Mouse (Mus musculus) urinary bladder, postnatal 25 days (tissue): ENCODE data around the gene Ablim2.

ENCODE experiments used
- DNase-seq: peaks from one replicate; pipeline ENCODE4 v3.0.0; 2022; ENCODE audit warnings: low spot score

The Ablim2 gene

DNA sequence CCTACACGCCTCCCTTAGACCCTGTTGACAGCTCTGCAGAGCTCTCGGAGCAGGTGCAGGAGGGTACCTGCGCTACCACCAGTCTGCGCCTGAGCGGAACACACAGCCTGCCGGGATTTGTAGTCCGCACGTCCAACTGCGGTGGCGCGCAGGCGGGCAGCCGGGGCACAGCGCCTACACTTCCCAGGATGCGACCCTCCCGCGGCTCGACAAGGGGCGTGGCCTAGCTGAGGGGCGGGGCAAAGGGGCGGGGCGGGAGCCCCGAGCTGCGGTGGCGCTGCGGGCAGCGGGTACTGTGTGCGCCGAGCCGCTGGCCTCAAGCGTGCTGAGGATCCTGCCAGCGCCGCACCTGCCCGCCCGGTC lies at the start of gene Ablim2:
Gene Ablim2, plus strand, starts transcription at position 242 of the 363 bp plus-strand sequence.
- peak; percentile 76 for DNase-seq

DNA sequence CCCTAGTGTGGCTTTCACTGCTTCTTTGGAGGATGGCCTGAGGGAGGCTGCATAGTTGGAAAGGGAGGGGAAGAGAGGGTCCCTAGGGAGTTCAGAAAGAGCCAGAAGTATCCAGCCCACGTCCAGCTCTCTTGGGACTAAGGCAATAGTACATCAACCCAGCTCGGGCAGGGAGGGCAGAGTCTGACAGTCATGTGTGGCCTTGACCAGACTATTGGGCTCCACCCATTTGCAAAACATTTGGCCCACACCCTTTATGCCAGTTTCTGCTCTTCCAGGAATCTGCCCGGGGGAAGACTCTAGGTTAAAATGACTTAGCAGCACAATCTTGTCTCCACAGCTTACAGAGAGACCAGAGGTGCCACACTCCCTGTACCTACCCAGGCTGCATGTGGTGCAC lies 47.2 kb upstream of the Ablim2 start:
- DNase-seq = no peak

DNA sequence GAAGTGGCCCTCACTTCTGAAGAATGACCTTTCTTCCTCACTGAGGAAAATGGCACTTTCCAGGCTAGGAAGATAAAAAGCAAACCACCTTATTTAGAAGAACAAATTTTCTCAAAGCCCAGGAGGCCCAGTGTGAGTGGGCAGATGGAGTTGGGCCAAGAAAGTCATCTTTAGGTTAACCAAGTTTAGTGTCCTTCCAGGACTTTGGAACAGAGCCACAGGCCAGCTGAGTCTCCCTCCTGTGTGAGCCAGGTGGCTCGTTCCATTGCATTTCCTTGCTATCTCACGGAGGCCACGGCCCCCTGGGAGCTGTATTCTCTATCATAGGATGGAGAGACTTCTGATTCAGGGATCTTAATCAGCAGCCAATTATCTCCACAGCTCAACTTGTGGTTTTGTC lies 46.7 kb upstream of the Ablim2 start:
- no peak for DNase-seq

DNA sequence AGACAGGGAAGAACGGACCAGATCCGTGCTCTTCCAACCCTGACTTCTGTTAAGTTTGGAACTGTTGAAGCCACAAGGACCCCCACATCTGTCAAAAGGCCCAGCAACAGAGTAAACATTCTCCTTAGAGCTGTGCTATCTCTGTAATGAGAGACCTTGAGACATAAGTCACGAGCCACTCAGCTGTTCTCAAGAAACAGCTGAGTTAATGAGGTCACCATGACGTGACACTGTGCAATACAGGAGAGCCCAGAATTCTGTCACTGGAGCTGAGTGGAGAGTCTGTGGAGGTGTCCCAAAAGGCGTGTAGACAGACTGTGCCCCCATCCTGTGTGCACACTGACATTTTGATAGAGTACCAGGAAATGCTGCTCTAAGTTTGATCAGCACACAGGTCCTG lies 45.2 kb upstream of the Ablim2 start:
- no peak for DNase-seq

DNA sequence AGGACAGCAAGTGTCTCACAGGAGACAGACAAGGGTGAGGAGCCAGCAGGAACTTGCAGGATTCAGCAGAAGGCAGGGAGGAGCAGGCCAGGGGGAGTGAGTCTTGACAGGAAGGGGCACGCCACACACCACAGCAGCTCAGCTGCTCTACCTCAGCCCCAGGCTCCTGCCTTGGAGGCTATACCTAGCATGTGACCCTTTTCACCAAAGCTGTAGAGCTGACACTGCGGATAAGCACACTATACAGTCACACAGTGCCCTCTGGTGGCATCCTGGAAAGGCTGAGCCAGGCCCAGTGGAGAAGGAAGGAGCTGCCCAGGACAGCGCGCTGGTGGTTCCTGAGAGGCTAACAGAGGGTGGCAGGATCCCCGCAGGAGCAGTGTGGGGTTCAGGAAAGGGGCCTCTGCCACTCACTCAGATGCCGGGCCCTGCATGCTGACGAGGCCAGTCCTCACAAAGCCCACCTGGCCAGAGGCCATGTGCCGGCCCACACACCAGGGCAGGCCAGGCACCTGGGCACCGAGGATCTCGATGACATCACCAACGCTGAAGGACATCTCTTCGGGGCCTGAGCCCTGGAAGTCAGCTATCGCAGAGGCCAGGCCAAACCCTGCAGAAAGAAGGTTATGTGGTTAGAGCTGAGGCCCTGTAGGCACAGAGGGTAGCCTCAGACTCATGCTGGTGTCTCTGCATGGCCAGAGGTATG lies 43.9 kb upstream of the Ablim2 start:
- peak; percentile 63 for DNase-seq

DNA sequence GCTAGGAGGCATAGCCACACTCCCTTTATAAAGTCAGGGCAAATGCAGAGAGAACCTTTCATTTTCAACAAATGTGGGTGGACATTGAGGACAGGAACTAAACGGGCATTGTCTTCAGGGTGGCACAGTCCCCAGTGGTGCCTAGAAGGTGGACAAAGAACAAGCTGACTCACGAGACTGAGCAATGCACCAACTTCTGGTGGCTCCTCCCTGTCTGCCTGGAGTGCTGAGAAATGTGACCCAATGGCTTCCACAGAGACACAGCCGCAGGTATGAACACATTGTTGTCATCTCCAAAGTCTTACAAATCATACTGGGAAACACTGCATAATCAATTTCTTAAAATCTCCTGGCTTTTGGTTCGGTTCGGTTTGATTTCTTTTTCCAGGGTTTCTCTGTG lies 40.2 kb upstream of the Ablim2 start:
- no peak for DNase-seq

DNA sequence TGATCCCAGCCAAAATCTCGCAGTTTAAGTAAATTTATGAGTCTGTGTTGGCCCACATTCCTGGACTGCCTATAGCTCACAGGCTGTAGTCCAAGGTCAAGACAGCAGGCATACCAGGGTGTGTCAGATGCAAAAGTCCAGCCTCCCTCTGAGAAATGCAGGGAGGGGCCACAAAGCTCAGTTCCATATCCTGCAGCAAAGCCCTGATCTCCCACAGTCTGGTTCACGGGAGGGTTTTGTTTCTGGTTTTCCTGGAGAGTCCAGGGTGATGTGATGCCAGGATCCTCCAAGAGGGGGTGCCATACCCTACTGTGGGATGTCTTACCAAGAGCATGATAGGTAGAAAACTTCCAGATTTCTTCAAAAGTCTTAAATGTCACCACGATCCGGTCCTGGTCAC lies 39.7 kb upstream of the Ablim2 start:
- DNase-seq = peak; percentile 46

DNA sequence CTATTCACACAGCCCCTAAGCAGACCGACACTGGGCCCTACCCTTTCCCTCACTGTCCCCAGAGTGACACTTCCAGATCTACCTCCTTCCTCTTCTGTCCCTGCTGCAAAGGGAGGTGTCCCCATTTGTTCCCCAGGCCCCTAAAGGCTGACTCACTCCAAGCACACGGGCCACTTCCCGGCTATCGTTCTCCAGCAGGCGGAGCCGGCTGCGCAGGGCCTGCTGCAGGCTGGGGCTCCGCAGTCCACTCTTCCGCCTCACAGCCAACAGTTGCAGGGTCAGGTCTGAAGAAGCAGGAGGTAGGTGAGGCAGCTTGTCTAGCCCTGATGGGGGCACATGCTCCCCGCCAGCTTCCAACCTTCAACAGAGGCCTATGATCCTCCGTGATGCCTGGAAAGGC lies 38.9 kb upstream of the Ablim2 start:
- no peak for DNase-seq

DNA sequence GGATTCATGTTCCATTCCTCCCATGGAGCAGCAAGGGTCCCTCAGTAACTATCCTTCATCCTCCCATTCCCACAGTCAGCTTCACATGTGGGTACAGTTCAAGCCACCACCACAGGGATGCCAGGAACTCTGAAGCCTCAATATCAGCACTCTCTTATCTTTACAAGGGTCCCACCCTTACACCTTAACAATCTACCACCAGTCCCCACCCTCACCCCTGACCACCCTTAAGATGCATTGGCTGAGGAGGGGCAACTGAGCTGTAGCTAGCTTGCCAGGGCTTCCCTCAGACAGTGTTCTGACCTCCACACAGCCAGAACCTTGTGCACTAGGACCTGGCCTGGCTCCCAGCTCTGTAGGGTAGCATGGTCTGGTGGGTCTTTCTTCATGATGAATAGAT lies 38.3 kb upstream of the Ablim2 start:
- no peak for DNase-seq

DNA sequence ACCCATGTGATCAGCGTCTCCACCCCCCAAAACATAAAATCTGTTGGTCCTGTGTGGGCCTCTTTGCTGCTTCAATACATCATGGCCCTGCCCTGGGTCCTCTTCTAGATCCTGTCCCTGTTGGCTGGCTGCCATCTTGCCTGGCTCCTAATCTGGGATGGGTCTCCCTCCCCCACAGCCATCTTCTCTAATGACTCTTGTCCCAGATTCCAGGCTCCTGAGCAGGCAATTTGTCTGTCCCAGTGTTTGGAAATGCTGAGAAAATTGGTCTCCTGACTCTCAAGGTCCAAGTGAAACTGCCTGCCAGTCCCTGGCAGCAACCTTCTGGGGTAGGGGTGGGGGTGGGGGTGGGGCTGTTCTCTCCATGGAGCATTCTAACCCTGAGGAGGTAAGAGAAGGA lies 37.8 kb upstream of the Ablim2 start:
- DNase-seq = no peak

DNA sequence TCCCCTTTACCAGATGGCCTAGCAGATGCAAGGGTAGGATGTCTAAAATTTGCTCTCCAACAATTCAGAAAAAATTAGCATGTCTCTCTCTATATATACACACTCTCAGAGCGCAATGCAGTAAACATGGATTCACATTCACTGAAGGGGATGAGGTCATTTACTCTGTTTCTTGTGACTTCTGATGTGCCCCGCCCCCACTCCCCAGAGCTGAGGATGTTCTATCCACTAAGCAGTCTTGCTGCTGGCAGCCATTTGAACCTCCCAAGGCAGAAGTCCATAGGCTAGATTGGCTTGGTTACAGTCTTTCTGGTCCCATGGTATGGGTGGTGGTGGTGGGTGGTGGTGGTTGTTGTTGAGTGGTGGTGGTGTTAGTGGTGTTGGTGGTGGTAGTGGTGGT lies 35.7 kb upstream of the Ablim2 start:
- no peak for DNase-seq

DNA sequence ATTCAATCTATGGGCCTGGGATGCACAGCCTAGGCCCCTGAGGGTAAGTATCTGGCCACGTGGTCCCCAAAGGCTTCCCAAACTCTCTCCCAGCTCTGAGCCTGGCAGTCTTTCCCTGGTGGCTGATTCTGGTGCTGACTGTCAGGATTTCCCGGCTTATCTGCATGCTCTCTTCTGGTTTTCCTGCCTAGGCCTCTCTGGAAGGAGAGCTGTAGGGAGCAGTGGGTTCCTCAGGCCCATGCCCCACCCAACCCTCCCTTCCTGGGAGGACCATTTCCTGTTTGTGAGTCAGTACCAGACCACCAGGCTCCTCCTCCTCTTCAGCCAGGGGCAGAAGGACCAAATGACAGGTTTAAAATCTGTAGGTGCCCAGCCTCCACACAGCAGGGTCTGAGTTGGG lies 35.0 kb upstream of the Ablim2 start:
- DNase-seq = no peak

DNA sequence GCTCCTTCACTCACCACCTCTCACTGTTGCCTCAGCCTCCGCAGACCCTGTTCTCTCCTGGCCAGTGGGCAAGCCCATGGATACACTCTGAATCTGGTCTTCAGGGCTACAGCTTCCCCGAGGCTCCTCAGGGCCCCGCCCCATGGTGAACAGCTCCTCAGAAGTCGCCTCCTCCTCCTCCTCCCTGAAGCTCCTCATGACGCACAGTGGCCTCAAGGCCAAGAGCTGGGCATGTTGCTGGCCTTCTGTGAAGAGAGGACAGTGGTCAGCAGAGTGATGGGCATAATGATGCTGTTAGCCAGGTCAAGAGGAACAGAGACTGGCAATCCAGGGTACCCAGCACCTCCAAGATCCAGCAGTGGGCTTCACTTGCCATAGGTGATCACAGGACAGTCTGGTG lies 33.8 kb upstream of the Ablim2 start:
- no peak for DNase-seq

DNA sequence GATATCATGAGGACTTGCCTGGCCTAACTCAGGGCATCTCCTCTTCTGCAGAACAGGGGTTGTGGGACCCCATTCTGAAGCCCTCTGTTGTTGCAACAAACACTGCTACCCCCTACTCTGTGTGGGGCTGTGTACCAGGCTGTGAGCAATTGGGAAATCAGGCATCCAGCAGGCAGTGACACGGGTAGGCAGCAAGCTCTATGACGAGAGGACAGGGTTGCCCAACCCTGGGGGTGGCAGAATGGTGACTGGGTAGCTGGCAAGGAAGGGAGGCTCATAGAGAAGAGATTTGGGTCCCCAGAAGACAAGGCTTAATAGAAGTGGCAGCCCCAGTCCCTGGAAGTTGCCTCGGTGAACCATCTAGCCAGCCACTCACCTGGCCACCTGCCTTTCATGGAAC lies 31.8 kb upstream of the Ablim2 start:
- no peak for DNase-seq

DNA sequence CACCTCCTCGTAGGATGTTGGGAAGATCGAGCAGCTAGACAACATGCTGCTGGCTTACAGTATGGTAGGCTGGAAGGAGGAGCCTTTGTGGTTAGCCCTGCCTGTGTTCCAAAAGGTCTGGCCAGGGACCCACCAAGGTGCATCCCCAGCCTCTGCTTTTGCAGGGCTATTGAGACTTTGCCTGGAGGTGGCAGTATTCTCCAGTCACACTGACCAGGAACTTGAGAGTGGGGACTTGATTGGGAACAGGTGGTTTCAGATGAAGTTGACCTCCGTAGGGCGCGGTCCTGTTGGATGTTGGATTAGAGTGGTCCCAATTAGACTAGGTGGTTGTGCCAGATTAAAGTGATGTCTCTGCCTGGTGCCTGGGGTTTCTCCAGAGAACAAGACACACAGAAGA lies 30.2 kb upstream of the Ablim2 start:
- no peak for DNase-seq

DNA sequence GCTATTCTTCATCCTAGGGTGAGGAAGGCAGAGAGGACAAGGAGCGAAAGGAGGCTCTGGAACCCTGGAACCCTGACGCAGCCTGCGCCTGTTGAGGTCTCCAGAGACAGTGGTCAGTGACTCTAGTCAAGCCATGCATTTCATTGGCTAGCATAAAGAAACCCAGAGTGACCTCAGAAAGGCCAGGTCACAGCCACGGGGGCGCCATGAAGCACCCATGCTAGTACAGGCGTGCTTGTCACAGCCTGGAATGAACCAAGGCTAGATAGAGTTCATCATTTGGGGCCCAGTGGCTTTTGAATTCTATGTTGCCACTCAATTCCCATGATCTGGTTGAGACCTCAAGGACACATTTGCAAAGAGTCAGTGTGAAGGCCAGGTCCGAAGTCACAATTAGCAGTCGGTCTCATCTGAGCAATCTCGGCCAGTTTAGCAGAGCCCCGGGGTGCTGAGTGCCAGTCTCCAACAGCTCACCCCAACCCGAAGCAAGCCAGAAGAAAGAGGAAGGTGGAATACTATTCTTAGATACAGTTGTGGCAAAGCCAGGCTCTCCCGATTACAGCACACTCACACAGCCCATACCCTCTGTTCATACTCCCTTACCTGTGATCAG lies 29.2 kb upstream of the Ablim2 start:
- DNase-seq = no peak

DNA sequence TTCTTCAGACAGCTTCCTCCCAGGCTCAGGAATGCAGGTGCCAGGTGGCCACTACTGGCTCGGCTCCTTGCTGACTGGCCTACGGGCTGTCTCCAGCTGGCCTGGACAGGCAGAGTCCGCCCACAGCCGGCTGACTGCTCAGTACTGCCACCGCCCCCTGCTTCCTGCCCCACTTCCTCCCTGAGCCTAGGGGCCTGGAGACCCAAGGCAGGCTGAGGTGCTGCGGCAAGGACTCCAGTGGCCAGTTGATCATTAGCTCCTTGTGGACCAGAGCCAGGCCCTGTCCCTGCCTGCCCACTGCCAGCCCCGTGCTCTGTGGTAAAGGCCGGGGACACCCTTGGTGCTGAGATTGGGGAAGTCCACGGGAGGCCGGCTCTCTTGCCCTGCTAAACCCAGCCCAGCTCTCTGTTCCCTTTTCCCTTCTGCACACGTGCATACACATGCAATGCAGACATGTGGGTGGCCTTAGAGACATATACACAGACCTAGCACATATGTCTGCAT lies 28.7 kb upstream of the Ablim2 start:
- DNase-seq = no peak

DNA sequence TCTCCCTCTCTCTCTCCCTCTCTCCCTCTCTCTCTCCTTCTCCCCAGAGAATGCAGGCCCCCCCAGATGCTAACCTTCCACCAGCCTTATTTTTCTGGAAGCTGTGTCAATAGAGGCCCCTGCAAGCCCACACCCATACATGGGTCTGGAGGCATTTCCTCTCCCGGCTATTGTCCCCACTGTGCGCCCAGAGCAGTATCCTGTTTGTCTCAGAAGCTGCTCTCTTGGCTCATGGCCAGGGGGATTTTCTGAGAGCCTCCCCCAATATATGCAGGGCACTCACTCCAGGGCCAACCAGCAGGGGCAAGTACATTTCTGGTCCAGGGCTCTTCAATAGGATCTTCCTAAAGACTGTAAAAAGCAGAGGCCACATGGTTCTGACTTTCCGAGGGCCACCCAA lies 27.8 kb upstream of the Ablim2 start:
- DNase-seq = no peak

DNA sequence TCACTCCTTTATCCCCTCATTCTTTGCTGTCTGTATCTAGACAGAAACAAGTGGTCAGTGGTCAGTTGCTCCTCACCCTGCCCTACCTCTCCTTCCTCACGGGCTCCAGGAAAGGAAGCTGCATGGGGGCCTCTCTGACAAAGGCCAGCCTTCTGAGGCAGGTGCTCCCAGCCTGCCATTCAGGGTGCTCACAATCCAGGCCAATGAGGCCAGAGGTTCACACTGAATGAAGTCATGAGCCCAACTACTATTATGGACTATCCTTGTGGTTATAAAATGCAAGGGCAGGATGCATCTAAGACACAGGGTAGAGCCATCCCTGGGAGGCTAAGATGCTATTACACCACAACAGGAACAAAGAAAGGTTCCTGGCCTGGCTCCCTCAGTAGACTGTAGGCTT lies 27.1 kb upstream of the Ablim2 start:
- no peak for DNase-seq

DNA sequence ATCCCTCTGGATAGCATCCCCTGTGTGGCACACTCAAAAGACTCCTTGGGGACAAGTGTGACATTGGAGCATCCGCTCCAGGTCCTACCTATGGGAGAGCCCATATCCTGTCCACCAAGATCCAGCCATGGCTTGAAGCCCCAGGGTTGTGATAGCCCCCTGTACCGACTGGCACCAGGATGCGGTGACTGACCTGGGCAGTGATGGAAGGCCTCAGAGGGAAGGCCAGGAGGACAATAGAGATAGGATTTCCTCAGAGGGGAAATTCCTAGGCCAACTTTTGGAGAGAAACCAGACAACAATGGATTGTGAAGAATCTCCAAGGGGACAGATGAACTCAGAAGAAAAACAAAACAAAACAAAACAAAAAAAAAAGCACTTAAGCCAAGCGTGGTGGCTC lies 26.7 kb upstream of the Ablim2 start:
- DNase-seq = no peak

DNA sequence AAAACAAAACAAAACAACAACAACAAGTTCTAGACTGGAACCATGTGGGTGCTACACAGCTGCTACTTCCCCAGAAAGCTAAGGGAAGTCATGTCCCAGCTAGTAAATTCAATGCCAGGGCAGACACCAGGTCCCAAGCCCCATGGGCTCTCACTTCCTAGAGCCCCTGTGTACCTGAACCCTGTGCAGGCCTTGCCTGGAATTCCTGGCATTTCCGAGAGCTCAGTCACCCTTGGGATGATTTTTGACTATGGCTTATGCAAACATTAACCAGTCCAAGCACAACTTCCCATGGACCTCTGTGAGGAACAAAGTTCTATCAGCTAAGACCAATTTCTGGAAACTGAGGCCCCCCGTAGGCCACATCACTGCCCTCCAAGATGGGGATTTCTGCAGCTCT lies 24.2 kb upstream of the Ablim2 start:
- DNase-seq = no peak

DNA sequence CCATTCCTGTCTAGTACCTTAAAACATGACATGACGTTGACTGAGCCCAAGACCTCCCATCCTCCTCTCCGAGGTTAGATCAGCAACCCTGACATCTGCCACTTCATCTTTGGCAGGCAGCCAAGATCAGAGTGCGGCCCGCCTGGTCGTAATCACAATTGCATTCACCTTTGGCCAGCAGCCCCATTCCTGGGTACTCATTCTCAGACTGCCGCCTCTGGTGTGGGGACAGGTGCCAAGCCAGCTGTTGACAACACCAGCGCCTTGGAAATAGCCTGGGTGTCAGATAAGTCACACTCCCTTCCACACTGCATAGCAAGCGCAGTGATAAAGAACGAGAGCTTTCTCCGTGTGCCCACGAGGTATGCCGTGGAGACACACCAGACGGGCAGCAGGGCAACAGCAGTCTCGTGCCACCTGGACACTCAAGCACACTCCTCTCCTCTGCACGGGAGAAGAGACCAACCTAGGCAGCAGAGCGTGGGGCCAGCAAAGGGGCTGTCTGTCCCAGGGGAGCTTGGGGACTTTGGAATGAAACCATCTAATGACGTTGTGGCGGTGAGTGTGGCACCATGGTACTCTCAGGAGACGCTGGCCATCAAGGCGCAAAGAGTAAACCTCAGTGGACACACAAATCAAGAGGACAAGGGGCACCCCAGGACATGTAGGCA lies 20.3 kb upstream of the Ablim2 start:
- DNase-seq = no peak

DNA sequence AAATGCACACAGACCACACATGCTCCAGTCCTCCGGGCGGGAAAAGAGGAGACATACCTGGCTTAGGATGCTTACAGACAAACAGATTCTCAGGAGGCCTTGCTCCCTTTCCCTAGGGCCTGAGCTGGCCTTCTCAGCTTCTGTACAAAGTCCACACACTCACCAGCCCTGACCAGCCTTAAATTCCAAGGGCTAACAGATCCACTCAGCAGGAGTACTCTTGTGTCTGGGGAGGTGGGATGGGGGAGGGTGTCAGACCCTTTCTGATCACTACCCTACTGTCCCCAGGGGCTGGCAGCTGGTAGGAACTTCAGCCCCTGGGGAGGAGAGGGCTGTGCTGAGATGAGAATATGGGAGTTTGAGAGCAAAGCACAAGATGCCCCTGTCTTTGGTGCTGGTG lies 18.7 kb upstream of the Ablim2 start:
- no peak for DNase-seq
